Mouse (Mus musculus) lung, postnatal 0 days (tissue): ENCODE measurements at regions not wholly inside any gene's neighbourhood (a gene's known extent, or its start where the extent isn't known, plus 50 kb on each side); places are given as distances from the start of the nearest gene placed in this dataset.

ENCODE experiments used
- ATAC-seq: fragments of 200-750 bp; cut with Nextera tagmentation; 2 replicates; pipeline ENCODE4 v1.8.0; 2017; ENCODE audit warnings: moderate library complexity
- DNase-seq: peaks from one replicate; pipeline ENCODE4 v3.0.0-alpha.2; 2016; ENCODE audit warnings: low spot score
- H3K27ac ChIP-seq: fragments of 300-500 bp; sonication (generic); 2 replicates; pipeline ENCODE4 v1.5.1; 2014; ENCODE audit warnings: antibody characterized with exemption, mild to moderate bottlenecking, low read length, mixed read lengths
- H3K27me3 ChIP-seq: fragments of 300-500 bp; sonication (generic); replicated peaks from 2 replicates; pipeline ENCODE4 v1.6.1; 2014; ENCODE audit warnings: low read length, mixed read lengths; ENCODE audit not compliant: insufficient read depth
- H3K36me3 ChIP-seq: fragments of 300-500 bp; sonication (generic); 2 replicates; pipeline ENCODE4 v1.6.1; 2014; ENCODE audit warnings: low read length, mixed read lengths; ENCODE audit not compliant: insufficient read depth
- H3K4me1 ChIP-seq: fragments of 300-500 bp; sonication (generic); 2 replicates; pipeline ENCODE4 v1.6.1; 2014; ENCODE audit warnings: antibody characterized with exemption, low read depth, low read length, mixed read lengths; ENCODE audit not compliant: insufficient read depth
- H3K4me2 ChIP-seq: fragments of 300-500 bp; sonication (generic); replicated peaks from 2 replicates; pipeline ENCODE4 v1.6.1; 2014; ENCODE audit warnings: low read depth, mild to moderate bottlenecking, low read length, moderate library complexity, mixed read lengths
- H3K4me3 ChIP-seq: fragments of 300-500 bp; sonication (generic); 2 replicates; pipeline ENCODE4 v1.5.1; 2014; ENCODE audit warnings: low read depth, low read length
- H3K9ac ChIP-seq: fragments of 300-500 bp; sonication (generic); replicated peaks from 2 replicates; pipeline ENCODE4 v1.6.1; 2014; ENCODE audit warnings: low read depth, mild to moderate bottlenecking
- H3K9me3 ChIP-seq: fragments of 300-500 bp; sonication (generic); 2 replicates; pipeline ENCODE4 v1.6.1; 2016; ENCODE audit warnings: low read length, mixed read lengths
- CTCF ChIP-seq: IDR thresholded peaks from 2 replicates; pipeline ENCODE4 v1.5.1; 2016; ENCODE audit warnings: antibody characterized with exemption, mild to moderate bottlenecking
- EP300 ChIP-seq: IDR thresholded peaks from 2 replicates; pipeline ENCODE4 v1.6.1; 2016; ENCODE audit warnings: antibody characterized with exemption, mild to moderate bottlenecking, control low read depth
- WGBS: fragments of 180-500 bp; shearing (Covaris S2); extraction: QIAGEN DNeasy Blood & Tissue Kit; methylation state at CpG from one replicate; pipeline ENCODE4 v1.1.7; 2014; 5-methylcytosine and 5-hydroxymethylcytosine counted together

DNA sequence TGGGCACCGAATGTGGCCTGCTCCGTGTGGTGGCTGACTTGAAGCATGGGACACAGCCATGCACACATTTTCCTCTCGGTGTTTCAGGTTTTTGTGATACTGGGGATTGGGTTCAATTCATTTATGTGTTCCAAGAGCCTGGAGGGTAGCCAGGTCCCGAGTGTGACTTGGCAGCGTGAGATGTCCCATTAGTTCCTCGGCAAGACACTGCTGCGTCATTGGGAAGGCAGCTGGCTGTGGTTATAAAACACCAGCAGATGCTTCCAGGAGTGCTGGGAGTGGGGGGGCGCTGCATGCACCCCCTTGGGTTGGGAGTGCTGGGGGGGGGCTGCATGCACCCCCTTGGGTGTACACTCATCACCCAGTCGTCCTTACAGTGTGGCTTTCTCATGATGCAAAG lies 186.9 kb upstream of the Sulf2 start:
- Histone ChIP-seq H3K4me2 (no peak overlapping the region), H3K4me1 (no peaks in the 10 kb centered on the region), H3K9me3 (no peaks in the 10 kb centered on the region), H3K9ac (no peak overlapping the region), H3K36me3 (no peaks in the 10 kb centered on the region), H3K27ac (no peak overlapping the region), H3K27me3 (0 out of 2 replicates have a peak, but pooled peaks cover 3% of the 10 kb centered on the region), H3K4me3 (no peak overlapping the region)
- DNase-seq, result peak; percentile 56
- WGBS, result 51% methylated on average over 9 of the region's 9 CpGs
- TF ChIP-seq EP300 (no peak), CTCF (no peak)
- ATAC-seq, result peak; percentile 6

DNA sequence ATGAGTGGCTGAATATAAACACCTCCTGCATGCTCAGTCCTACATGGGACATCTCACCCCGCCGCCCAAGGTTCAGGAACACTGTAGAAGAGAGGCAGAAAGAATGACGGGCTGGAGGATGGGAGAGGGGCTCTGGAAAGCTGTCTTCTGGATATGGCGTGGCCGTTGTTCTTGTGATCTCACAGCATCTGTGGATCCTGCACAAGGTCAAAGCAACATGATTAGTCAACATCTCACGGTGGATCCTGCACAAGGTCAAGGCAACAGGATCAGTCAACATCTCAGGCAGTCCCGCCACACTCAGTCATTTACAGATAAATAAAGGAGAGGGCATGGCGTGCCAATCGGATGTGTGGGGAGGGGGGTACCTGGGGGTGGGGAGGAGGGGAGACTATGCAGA lies 184.7 kb upstream of the Sulf2 start:
- H3K27ac ChIP-seq, result no peak overlapping the region
- H3K4me3 ChIP-seq, result no peak overlapping the region
- no peaks in the 10 kb centered on the region for H3K4me1 ChIP-seq
- no peaks in the 10 kb centered on the region for H3K9me3 ChIP-seq
- DNase-seq, result no peak
- 79% methylated on average over 9 of the region's 9 CpGs for WGBS
- no peak overlapping the region for H3K9ac ChIP-seq
- ATAC-seq, result no peak
- TF ChIP-seq EP300 (no peak), CTCF (no peak)
- H3K4me2 ChIP-seq, result no peak overlapping the region
- 0 out of 2 replicates have a peak, but pooled peaks cover 3% of the 10 kb centered on the region for H3K27me3 ChIP-seq
- no peaks in the 10 kb centered on the region for H3K36me3 ChIP-seq

DNA sequence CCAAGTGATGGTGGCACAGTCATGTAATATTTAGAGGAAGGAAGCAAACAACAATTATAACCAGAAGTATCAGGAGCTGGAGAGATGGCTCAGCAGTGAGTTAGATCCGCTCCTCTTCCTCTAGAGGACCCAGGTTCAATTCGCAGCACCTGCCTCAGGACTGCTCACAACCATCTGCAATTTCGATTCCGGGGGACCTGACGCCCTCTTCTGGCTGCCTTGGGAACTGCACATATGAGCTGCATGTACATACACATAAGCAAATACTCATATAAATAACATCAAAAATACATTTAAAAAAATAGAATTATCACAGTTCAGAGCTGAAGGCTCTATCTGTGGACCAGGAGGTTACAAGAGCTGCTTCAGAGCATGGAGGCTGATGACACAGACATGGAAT lies 184.0 kb upstream of the Sulf2 start:
- no peak for TF ChIP-seq EP300
- peak; percentile 48 for TF ChIP-seq CTCF
- H3K9ac ChIP-seq, result no peak overlapping the region
- no peak for DNase-seq
- H3K27ac ChIP-seq, result no peak overlapping the region
- no peaks in the 10 kb centered on the region for H3K9me3 ChIP-seq
- no peak overlapping the region for H3K4me3 ChIP-seq
- H3K27me3 ChIP-seq, result 0 out of 2 replicates have a peak, but pooled peaks cover 3% of the 10 kb centered on the region
- H3K4me1 ChIP-seq, result no peaks in the 10 kb centered on the region
- H3K4me2 ChIP-seq, result no peak overlapping the region
- ATAC-seq, result no peak
- 75% methylated on average over 5 of the region's 5 CpGs for whole genome bisulfite sequencing
- H3K36me3 ChIP-seq, result no peaks in the 10 kb centered on the region

DNA sequence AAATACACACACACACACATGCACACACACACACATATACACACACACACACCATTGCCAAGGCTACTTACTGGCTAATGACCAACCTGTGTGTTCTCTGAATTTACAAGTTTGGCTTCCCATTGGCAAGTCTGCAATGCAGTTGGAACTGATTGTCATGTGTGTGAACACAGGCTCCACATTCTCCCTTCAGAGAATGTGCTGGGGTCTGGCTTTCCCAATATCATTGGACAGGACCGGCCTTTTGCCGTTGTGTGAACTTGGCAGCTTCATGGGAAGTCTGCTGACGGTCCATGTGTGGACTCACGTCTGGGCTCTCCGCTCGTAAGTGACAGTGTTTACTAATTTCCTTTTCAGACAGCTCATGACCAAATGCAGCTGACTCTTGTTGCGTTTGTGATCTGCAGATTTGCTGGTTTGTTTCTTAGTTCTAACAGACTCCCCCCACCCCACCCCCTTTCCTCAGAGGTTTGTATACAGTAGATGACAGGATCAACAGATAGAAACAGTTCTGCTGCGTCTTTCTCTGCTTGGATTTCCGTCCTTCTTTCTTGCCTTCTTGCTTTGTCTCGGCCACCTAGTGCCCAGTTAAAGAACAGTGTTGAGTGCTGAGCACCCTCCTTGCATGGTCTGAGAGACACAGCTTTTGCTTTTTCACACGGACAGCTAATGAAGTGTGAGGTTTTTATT lies 183.1 kb upstream of the Sulf2 start:
- 27% methylated on average over 11 of the region's 11 CpGs for WGBS
- Histone ChIP-seq H3K36me3 (no peaks in the 10 kb centered on the region), H3K4me1 (no peaks in the 10 kb centered on the region), H3K27me3 (0 out of 2 replicates have a peak, but pooled peaks cover 3% of the 10 kb centered on the region), H3K9ac (no peak overlapping the region), H3K9me3 (no peaks in the 10 kb centered on the region), H3K4me2 (no peak overlapping the region), H3K4me3 (no peak overlapping the region), H3K27ac (no peak overlapping the region)
- TF ChIP-seq CTCF (peak; percentile 56), EP300 (no peak)
- ATAC-seq (peak; percentile 80), DNase-seq (peak; percentile 88)

DNA sequence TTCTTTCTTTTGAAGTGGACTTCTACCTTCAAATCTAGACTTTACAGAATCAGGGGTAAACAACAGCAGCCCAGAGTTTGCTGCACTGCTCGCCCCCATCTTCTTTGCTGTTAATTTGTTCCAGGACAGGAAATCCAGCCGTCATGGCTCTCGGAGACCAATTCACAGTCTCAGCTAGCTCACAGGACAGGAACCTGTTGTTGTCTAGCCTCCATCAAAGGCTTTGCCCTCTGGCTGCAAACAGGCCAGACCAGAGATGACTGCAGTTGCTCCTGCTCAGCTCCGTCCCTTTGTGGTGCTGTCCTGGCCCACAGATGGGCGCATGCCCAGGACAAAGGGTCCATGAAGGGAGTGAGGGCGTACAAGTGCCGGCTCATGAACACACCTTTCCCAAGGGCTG lies 182.2 kb upstream of the Sulf2 start:
- WGBS, result 55% methylated on average over 7 of the region's 7 CpGs

DNA sequence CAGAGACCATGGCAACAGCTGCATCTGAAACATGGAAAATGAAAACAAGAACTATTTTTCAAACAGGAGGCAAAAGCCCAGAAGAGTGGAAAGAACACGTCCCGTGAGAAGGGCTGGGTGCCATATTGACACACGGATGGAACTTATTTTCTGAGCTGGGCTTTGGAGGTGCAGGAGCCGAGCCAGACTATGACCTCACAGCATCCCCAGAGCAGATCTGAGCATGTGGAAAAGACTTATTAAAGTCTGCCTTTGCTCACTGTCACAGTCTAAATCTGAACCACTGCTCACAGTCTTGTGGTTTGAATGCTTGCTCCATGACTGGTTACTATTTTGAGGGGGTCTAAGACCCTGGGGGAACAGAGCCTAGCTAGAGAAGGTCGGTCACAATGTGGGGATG lies 180.2 kb upstream of the Sulf2 start:
- no peak for DNase-seq
- Histone ChIP-seq H3K9me3 (no peaks in the 10 kb centered on the region), H3K4me1 (peaks cover 4% of the 10 kb centered on the region; the same call in 1 of the 2 replicates), H3K4me3 (no peak overlapping the region), H3K4me2 (no peak overlapping the region), H3K27me3 (0 out of 2 replicates have a peak, but pooled peaks cover 3% of the 10 kb centered on the region), H3K36me3 (no peaks in the 10 kb centered on the region), H3K27ac (no peak overlapping the region), H3K9ac (no peak overlapping the region)
- 72% methylated on average over 5 of the region's 5 CpGs for WGBS
- no peak for ATAC-seq
- TF ChIP-seq CTCF, result no peak
- TF ChIP-seq EP300, result no peak

More for the DNA sequence above, 182.2 kb upstream of the Sulf2 start:
- Histone ChIP-seq H3K4me3 (no peak overlapping the region), H3K27ac (no peak overlapping the region), H3K36me3 (no peaks in the 10 kb centered on the region), H3K4me1 (peaks cover 3% of the 10 kb centered on the region; the same call in 1 of the 2 replicates), H3K9me3 (no peaks in the 10 kb centered on the region), H3K4me2 (no peak overlapping the region), H3K27me3 (0 out of 2 replicates have a peak, but pooled peaks cover 3% of the 10 kb centered on the region), H3K9ac (no peak overlapping the region)
- no peak for ATAC-seq
- TF ChIP-seq EP300 (no peak), CTCF (no peak)
- no peak for DNase-seq

DNA sequence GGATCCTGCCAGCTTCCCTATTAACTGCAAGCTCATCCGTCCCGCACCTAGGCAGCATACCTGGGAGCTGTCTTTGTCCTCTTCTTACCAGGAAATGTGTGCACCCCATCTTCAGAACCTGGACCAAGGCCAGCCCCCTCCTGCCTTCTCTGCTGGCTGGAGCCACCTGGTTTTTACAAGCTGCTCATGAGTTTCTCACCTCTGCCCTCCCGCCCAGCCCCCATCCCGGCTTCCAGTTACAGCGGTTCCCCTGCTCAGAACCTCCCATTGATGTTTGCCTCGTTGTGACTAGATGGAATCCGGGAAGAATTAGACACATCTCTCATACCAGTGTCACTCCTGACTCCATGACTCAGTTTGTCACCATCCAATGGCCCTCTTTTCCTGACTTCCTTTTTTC lies 179.1 kb upstream of the Sulf2 start:
- Histone ChIP-seq H3K27ac (no peak overlapping the region), H3K27me3 (no peaks in the 10 kb centered on the region), H3K4me2 (no peak overlapping the region), H3K4me3 (no peak overlapping the region), H3K4me1 (peaks cover 4% of the 10 kb centered on the region; the same call in 1 of the 2 replicates), H3K9ac (no peak overlapping the region), H3K36me3 (no peaks in the 10 kb centered on the region), H3K9me3 (no peaks in the 10 kb centered on the region)
- ATAC-seq (no peak), DNase-seq (no peak)
- no peak for TF ChIP-seq EP300
- TF ChIP-seq CTCF, result no peak
- 43% methylated on average over 7 of the region's 7 CpGs for WGBS
